Mouse (Mus musculus) adrenal gland, postnatal 4 days (tissue): ENCODE measurements at regions not wholly inside any gene's neighbourhood (a gene's known extent, or its start where the extent isn't known, plus 50 kb on each side); places are given as distances from the start of the nearest gene placed in this dataset.
"Not testable (repeated sequence)": the region's sequence is repeated elsewhere in the genome, so short reads cannot be mapped to it uniquely, and the experiment has no call there.

Experiments
- DNase-seq, 2 experiments: peaks; one replicate each; pipeline ENCODE4 v3.0.0; 2021 to 2022; ENCODE audit warnings: low spot score in 2 of 2, mixed read lengths in 2 of 2

- DNase-seq, result no peak
These were observed 75.3 kb upstream of the Cwc22 start for GRCm38 (mm10) chr2:78021356-78021900.

- no peak for DNase-seq
These were observed 74.3 kb upstream of the Cwc22 start for GRCm38 (mm10) chr2:78020516-78020915.

- DNase-seq, result no peak
These were observed 73.7 kb upstream of the Cwc22 start for GRCm38 (mm10) chr2:78019916-78020315.

GRCm38 (mm10) chr2:78012441-78012840 lies 66.3 kb upstream of the Cwc22 start:
- DNase-seq, result not testable (repeated sequence)

- DNase-seq, result no peak
These were observed 65.6 kb upstream of the Cwc22 start for GRCm38 (mm10) chr2:78011821-78012220.

GRCm38 (mm10) chr2:78011051-78011800 lies 65.1 kb upstream of the Cwc22 start:
- no peak for DNase-seq

- DNase-seq, result no peak
These were observed 64.0 kb upstream of the Cwc22 start for GRCm38 (mm10) chr2:78010066-78010690.

- no peak for DNase-seq
These were observed 61.9 kb upstream of the Cwc22 start for GRCm38 (mm10) chr2:78008094-78008493.

- DNase-seq, result no peak
These were observed 59.3 kb upstream of the Cwc22 start for GRCm38 (mm10) chr2:78005402-78006021.

GRCm38 (mm10) chr2:78004426-78004825 lies 58.3 kb upstream of the Cwc22 start:
- no peak for DNase-seq
